Mouse (Mus musculus) brain, embryonic 14.5 days (tissue): ENCODE measurements at regions not wholly inside any gene's neighbourhood (a gene's known extent, or its start where the extent isn't known, plus 50 kb on each side); places are given as distances from the start of the nearest gene placed in this dataset.

ENCODE experiments used
- CTCF ChIP-seq: fragments of 200-500 bp; IDR thresholded peaks from 2 replicates; pipeline ENCODE4 v1.5.1; 2012; ENCODE audit warnings: inconsistent platforms, mild to moderate bottlenecking, moderate library complexity, borderline replicate concordance; ENCODE audit not compliant: insufficient read depth, insufficient read length; ENCODE audit errors: extremely low read depth
- POLR2A ChIP-seq: fragments of 200-500 bp; IDR thresholded peaks from 2 replicates; pipeline ENCODE4 v1.6.1; 2012; ENCODE audit warnings: mild to moderate bottlenecking, inconsistent platforms, borderline replicate concordance; ENCODE audit not compliant: poor library complexity, insufficient read depth, insufficient read length, severe bottlenecking; ENCODE audit errors: extremely low read depth

- TF ChIP-seq CTCF, result peak; percentile 70; the same call in 1 of the 2 replicates
- no peak for TF ChIP-seq POLR2A
Observed at GRCm38 (mm10) chr16:49500818-49501217, 198.2 kb upstream of the Ift57 start.
